Mouse (Mus musculus) liver, postnatal 0 days (tissue): ENCODE measurements at regions not wholly inside any gene's neighbourhood (a gene's known extent, or its start where the extent isn't known, plus 50 kb on each side); places are given as distances from the start of the nearest gene placed in this dataset.
A peak's percentile ranks its signal among the peaks of the same experiment; 100 is the strongest.

Experiments
- ATAC-seq: fragments of 200-750 bp; cut with Nextera tagmentation; 2 replicates; pipeline ENCODE4 v1.8.0; 2017; ENCODE audit warnings: mild to moderate bottlenecking, moderate library complexity
- DNase-seq: peaks from one replicate; pipeline ENCODE4 v3.0.0-alpha.2; 2016
- H3K27ac ChIP-seq: fragments of 300-500 bp; sonication (generic); 2 replicates; pipeline ENCODE4 v1.5.1; 2014; ENCODE audit warnings: antibody characterized with exemption, moderate library complexity, mild to moderate bottlenecking, low read depth
- H3K27me3 ChIP-seq: fragments of 300-500 bp; sonication (generic); 2 replicates; pipeline ENCODE4 v1.6.1; 2014; ENCODE audit warnings: low read length, control low read depth, mixed read lengths; ENCODE audit not compliant: insufficient read depth
- H3K36me3 ChIP-seq: fragments of 300-500 bp; sonication (generic); replicated peaks from 2 replicates; pipeline ENCODE4 v1.6.1; 2014; ENCODE audit warnings: mild to moderate bottlenecking, control low read depth, low read length, moderate library complexity, mixed read lengths; ENCODE audit not compliant: insufficient read depth
- H3K4me1 ChIP-seq: fragments of 300-500 bp; sonication (generic); 2 replicates; pipeline ENCODE4 v1.6.1; 2014; ENCODE audit warnings: antibody characterized with exemption, mild to moderate bottlenecking, control low read depth; ENCODE audit not compliant: insufficient read depth
- H3K4me2 ChIP-seq: fragments of 300-500 bp; sonication (generic); 2 replicates; pipeline ENCODE4 v1.6.1; 2014; ENCODE audit warnings: low read depth, mild to moderate bottlenecking, low read length, moderate library complexity, mixed read lengths
- H3K4me3 ChIP-seq: fragments of 300-500 bp; sonication (generic); 2 replicates; pipeline ENCODE4 v1.5.1; 2014; ENCODE audit warnings: low read depth, low read length
- H3K9ac ChIP-seq: fragments of 300-500 bp; sonication (generic); replicated peaks from 2 replicates; pipeline ENCODE4 v1.6.1; 2014; ENCODE audit warnings: mild to moderate bottlenecking, moderate library complexity
- H3K9me3 ChIP-seq: fragments of 300-500 bp; sonication (generic); 2 replicates; pipeline ENCODE4 v1.6.1; 2016; ENCODE audit warnings: mild to moderate bottlenecking, control low read depth, low read length, mixed read lengths
- CTCF ChIP-seq: sonication (generic); IDR thresholded peaks from 2 replicates; pipeline ENCODE4 v1.5.1; 2016; ENCODE audit warnings: antibody characterized with exemption, low read depth
- EP300 ChIP-seq: IDR thresholded peaks from 2 replicates; pipeline ENCODE4 v1.6.1; 2016; ENCODE audit warnings: antibody characterized with exemption, low read depth, mild to moderate bottlenecking
- WGBS: fragments of 180-500 bp; shearing (Covaris S2); extraction: QIAGEN DNeasy Blood & Tissue Kit; methylation state at CpG from one replicate; pipeline ENCODE4 v1.1.7; 2014; ENCODE audit not compliant: insufficient replicate concordance; 5-methylcytosine and 5-hydroxymethylcytosine counted together

- Histone ChIP-seq H3K4me2 (no peak overlapping the region), H3K4me3 (no peak overlapping the region), H3K27me3 (0 out of 2 replicates have a peak, but pooled peaks cover 3% of the 10 kb centered on the region), H3K36me3 (no peaks in the 10 kb centered on the region), H3K4me1 (no peaks in the 10 kb centered on the region), H3K9ac (no peak overlapping the region), H3K9me3 (no peaks in the 10 kb centered on the region), H3K27ac (no peak overlapping the region)
- TF ChIP-seq CTCF (peak; percentile 22), EP300 (no peak)
- ATAC-seq (no peak), DNase-seq (no peak)
- 10% methylated on average over 13 of the region's 13 CpGs for WGBS
Observed at GRCm38 (mm10) chr14:48888954-48889353, 176.9 kb upstream of the Ap5m1 start.

- no peaks in the 10 kb centered on the region for H3K27me3 ChIP-seq
- ATAC-seq (no peak), DNase-seq (no peak)
- H3K36me3 ChIP-seq: no peaks in the 10 kb centered on the region
- H3K4me2 ChIP-seq: no peak overlapping the region
- H3K9ac ChIP-seq: no peak overlapping the region
- no peak overlapping the region for H3K4me3 ChIP-seq
- no peaks in the 10 kb centered on the region for H3K9me3 ChIP-seq
- H3K27ac ChIP-seq: no peak overlapping the region
- 65% methylated on average over 6 of the region's 6 CpGs for WGBS
- TF ChIP-seq EP300 (no peak), CTCF (no peak)
- no peaks in the 10 kb centered on the region for H3K4me1 ChIP-seq
Observed at GRCm38 (mm10) chr14:48880041-48880440, 185.9 kb upstream of the Ap5m1 start.

DNA sequence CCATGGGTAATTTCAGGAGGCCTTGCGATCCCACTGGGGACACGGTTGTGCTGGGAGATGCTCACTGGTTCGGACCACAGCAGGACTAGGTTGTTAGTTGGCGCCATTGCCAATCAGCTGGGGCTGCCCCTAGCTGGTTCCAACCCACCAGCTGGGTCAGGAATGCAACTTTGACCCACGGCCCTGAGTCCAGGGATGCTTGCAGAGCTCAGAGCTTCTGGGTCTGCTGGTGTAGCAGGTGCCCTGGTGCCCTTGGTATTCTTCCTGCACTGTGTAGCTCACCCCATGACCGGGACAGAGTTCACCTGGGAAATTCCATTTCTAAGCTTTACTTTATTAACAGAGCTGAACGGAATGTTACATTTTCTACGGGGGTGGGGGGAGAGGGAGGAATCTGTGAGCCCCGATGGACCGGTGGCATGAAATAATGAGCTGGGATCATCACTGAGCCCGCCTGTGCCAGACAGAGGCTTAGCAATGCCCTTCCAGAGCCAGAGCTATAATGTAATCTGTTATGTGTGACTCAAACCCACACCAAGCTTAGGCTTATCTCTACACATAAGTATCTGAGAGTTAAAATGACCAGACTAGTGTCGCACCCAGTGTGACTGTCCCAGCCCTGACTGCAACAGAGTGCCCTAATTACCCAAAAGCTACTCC, 187.8 kb upstream of the Ap5m1 start:
- Histone ChIP-seq H3K4me1 (no peaks in the 10 kb centered on the region), H3K27ac (no peak overlapping the region), H3K36me3 (no peaks in the 10 kb centered on the region), H3K9ac (no peak overlapping the region), H3K4me3 (no peak overlapping the region), H3K4me2 (no peak overlapping the region), H3K9me3 (no peaks in the 10 kb centered on the region), H3K27me3 (no peaks in the 10 kb centered on the region)
- DNase-seq (no peak), ATAC-seq (no peak)
- TF ChIP-seq EP300: no peak
- no peak for TF ChIP-seq CTCF
- 78% methylated on average over 12 of the region's 12 CpGs for WGBS

- Histone ChIP-seq H3K9me3 (no peaks in the 10 kb centered on the region), H3K4me1 (no peaks in the 10 kb centered on the region), H3K4me2 (no peak overlapping the region), H3K4me3 (no peak overlapping the region), H3K27ac (no peak overlapping the region), H3K9ac (no peak overlapping the region), H3K27me3 (no peaks in the 10 kb centered on the region), H3K36me3 (no peaks in the 10 kb centered on the region)
- 87% methylated on average over 3 of the region's 3 CpGs for WGBS
- DNase-seq (no peak), ATAC-seq (no peak)
- TF ChIP-seq CTCF: no peak
- no peak for TF ChIP-seq EP300
Observed at GRCm38 (mm10) chr14:48871313-48871712, 194.6 kb upstream of the Ap5m1 start.

- H3K4me2 ChIP-seq: no peak overlapping the region
- no peak overlapping the region for H3K27ac ChIP-seq
- TF ChIP-seq CTCF (no peak), EP300 (no peak)
- no peaks in the 10 kb centered on the region for H3K9me3 ChIP-seq
- ATAC-seq (no peak), DNase-seq (no peak)
- no peak overlapping the region for H3K9ac ChIP-seq
- H3K4me3 ChIP-seq: no peak overlapping the region
- 68% methylated on average over 10 of the region's 10 CpGs for WGBS
- H3K4me1 ChIP-seq: no peaks in the 10 kb centered on the region
- no peaks in the 10 kb centered on the region for H3K27me3 ChIP-seq
- no peaks in the 10 kb centered on the region for H3K36me3 ChIP-seq
Observed at GRCm38 (mm10) chr14:48869956-48870355, 195.9 kb upstream of the Ap5m1 start.

GRCm38 (mm10) chr14:48855453-48855852, 181.8 kb upstream of the Otx2 start:
- no peaks in the 10 kb centered on the region for H3K4me1 ChIP-seq
- TF ChIP-seq CTCF (no peak), EP300 (no peak)
- no peak overlapping the region for H3K27ac ChIP-seq
- WGBS: 79% methylated on average over 5 of the region's 5 CpGs
- H3K27me3 ChIP-seq: peaks cover 16% of the 10 kb centered on the region; the same call in 1 of the 2 replicates
- H3K9ac ChIP-seq: no peak overlapping the region
- no peaks in the 10 kb centered on the region for H3K36me3 ChIP-seq
- DNase-seq (no peak), ATAC-seq (no peak)
- H3K4me2 ChIP-seq: no peak overlapping the region
- no peak overlapping the region for H3K4me3 ChIP-seq
- no peaks in the 10 kb centered on the region for H3K9me3 ChIP-seq
